Mouse (Mus musculus) G1E (cell line): ENCODE measurements around the gene 1700003E16Rik. TPM values are rescaled to one million over a fixed set of nuclear protein-coding genes. Genes with fewer than 3 reads are reported as not detected.

Experiments used
- ATAC-seq: 2 replicates; pipeline ENCODE4 v1.8.0; 2016; ENCODE audit warnings: mild to moderate bottlenecking; ENCODE audit not compliant: insufficient number of reproducible peaks, poor library complexity, low FRiP score, severe bottlenecking; ENCODE audit errors: extremely low read depth
- DNase-seq: peaks from one replicate; pipeline ENCODE4 v3.0.0; 2012; ENCODE audit warnings: low spot score
- H3K27me3 ChIP-seq: 2 replicates; pipeline ENCODE4 v1.6.1; 2012; ENCODE audit warnings: mild to moderate bottlenecking, low read length, inconsistent platforms; ENCODE audit not compliant: insufficient read depth
- H3K36me3 ChIP-seq: replicated peaks from 2 replicates; pipeline ENCODE3; 2012; ENCODE audit warnings: mild to moderate bottlenecking, inconsistent platforms
- H3K4me1 ChIP-seq: 2 replicates; pipeline ENCODE4 v1.6.1; 2012; ENCODE audit warnings: low read depth, low read length, inconsistent platforms, mixed read lengths; ENCODE audit not compliant: insufficient read depth
- H3K4me3 ChIP-seq: 2 replicates; pipeline ENCODE4 v1.5.1; 2012; ENCODE audit warnings: low read depth, mild to moderate bottlenecking, inconsistent platforms, low read length, moderate library complexity, mixed read lengths
- H3K9me3 ChIP-seq: replicated peaks from 2 replicates; pipeline ENCODE4 v1.6.1; 2012; ENCODE audit warnings: inconsistent platforms
- CTCF ChIP-seq: IDR thresholded peaks from 2 replicates; pipeline ENCODE4 v1.5.1; 2012; ENCODE audit warnings: low read depth, low read length, inconsistent platforms, mixed read lengths
- GATA1 ChIP-seq: IDR thresholded peaks from 2 replicates; pipeline ENCODE4 v1.6.1; 2012; ENCODE audit warnings: borderline replicate concordance, low read length, inconsistent platforms, mixed read lengths
- GATA2 ChIP-seq: IDR thresholded peaks from 2 replicates; pipeline ENCODE4 v1.6.1; 2012; ENCODE audit warnings: low read depth, low read length, inconsistent platforms, borderline replicate concordance
- POLR2AphosphoS5 ChIP-seq: IDR thresholded peaks from 2 replicates; pipeline ENCODE4 v1.6.1; 2012; ENCODE audit warnings: low read depth, low read length, inconsistent platforms; ENCODE audit not compliant: insufficient replicate concordance
- TAL1 ChIP-seq: conservative IDR thresholded peaks from 2 replicates; pipeline ENCODE4 v1.6.1; 2012; ENCODE audit warnings: low read depth, low read length, inconsistent platforms, mixed read lengths
- polyA plus RNA-seq: library from polyadenylated mRNA; stranded (reverse); fragments of >175 nt; gene quantifications from 2 replicates; pipeline ENCODE4 v1.2.3, GENCODE M21; 2012
- total RNA-seq, 2 experiments: library from RNA; stranded (forward) in 1 of 2; stranded (reverse) in 1 of 2; fragments of 200-1000 nt in 1 of 2; fragments of >200 nt in 1 of 2; fragmentation: Nextera tagmentation in 1 of 2; gene quantifications; 2 replicates each; pipeline ENCODE4 v1.2.3; 2014 to 2017

1700003E16Rik gene
- total and polyA plus RNA-seq, 3 experiments: 0.16 TPM; not detected in 2

- TF ChIP-seq POLR2AphosphoS5: no peak
- no peak for TF ChIP-seq TAL1
- no peak for TF ChIP-seq GATA2
- H3K9me3 ChIP-seq: no peaks in the 10 kb centered on the region
- no peaks in the 10 kb centered on the region for H3K27me3 ChIP-seq
- peaks cover 16% of the 10 kb centered on the region for H3K4me1 ChIP-seq
- no peak for DNase-seq
- peaks cover 74% of the 10 kb centered on the region for H3K36me3 ChIP-seq
- no peak overlapping the region for H3K4me3 ChIP-seq
- no peak for ATAC-seq
Observed at GRCm38 (mm10) chr6:83179390-83180117, 23.4 kb downstream of the 1700003E16Rik start.

GRCm38 (mm10) chr6:83180605-83181004 lies 24.4 kb downstream of the 1700003E16Rik start:
- H3K4me3 ChIP-seq: no peak overlapping the region
- H3K4me1 ChIP-seq: peaks cover 16% of the 10 kb centered on the region
- no peaks in the 10 kb centered on the region for H3K9me3 ChIP-seq
- H3K36me3 ChIP-seq: peaks cover 80% of the 10 kb centered on the region
- no peak for DNase-seq
- TF ChIP-seq GATA1 (no peak), CTCF (no peak), GATA2 (no peak), POLR2AphosphoS5 (no peak)
- H3K27me3 ChIP-seq: no peaks in the 10 kb centered on the region
- ATAC-seq: no peak

- no peak for ATAC-seq
- TF ChIP-seq CTCF (no peak), POLR2AphosphoS5 (no peak), GATA2 (no peak), GATA1 (no peak), TAL1 (no peak)
- Histone ChIP-seq H3K4me1 (peaks cover 7% of the 10 kb centered on the region), H3K36me3 (peaks cover 92% of the 10 kb centered on the region), H3K27me3 (no peaks in the 10 kb centered on the region), H3K9me3 (no peaks in the 10 kb centered on the region), H3K4me3 (no peak overlapping the region)
- DNase-seq: no peak
Observed at GRCm38 (mm10) chr6:83184858-83185435, 28.7 kb downstream of the 1700003E16Rik start.

- DNase-seq (no peak), ATAC-seq (no peak)
- Histone ChIP-seq H3K9me3 (no peaks in the 10 kb centered on the region), H3K4me1 (peaks cover 7% of the 10 kb centered on the region; the same call in 1 of the 2 replicates), H3K36me3 (peaks cover 95% of the 10 kb centered on the region), H3K4me3 (no peak overlapping the region), H3K27me3 (no peaks in the 10 kb centered on the region)
- TF ChIP-seq GATA2 (no peak), GATA1 (no peak), TAL1 (no peak), POLR2AphosphoS5 (no peak), CTCF (no peak)
Observed at GRCm38 (mm10) chr6:83185895-83186861, 30.0 kb downstream of the 1700003E16Rik start.

GRCm38 (mm10) chr6:83186946-83187345 lies 30.7 kb downstream of the 1700003E16Rik start:
- no peak for ATAC-seq
- Histone ChIP-seq H3K4me3 (no peak overlapping the region), H3K27me3 (no peaks in the 10 kb centered on the region), H3K36me3 (peaks cover 100% of the 10 kb centered on the region), H3K4me1 (peaks cover 7% of the 10 kb centered on the region; the same call in 1 of the 2 replicates), H3K9me3 (no peaks in the 10 kb centered on the region)
- TF ChIP-seq CTCF (no peak), TAL1 (no peak), GATA1 (no peak), POLR2AphosphoS5 (no peak), GATA2 (no peak)
- no peak for DNase-seq

GRCm38 (mm10) chr6:83193571-83193970 lies 37.4 kb downstream of the 1700003E16Rik start:
- Histone ChIP-seq H3K9me3 (no peaks in the 10 kb centered on the region), H3K36me3 (peaks cover 100% of the 10 kb centered on the region), H3K4me1 (no peaks in the 10 kb centered on the region; the same call in 1 of the 2 replicates), H3K4me3 (no peak overlapping the region), H3K27me3 (no peaks in the 10 kb centered on the region)
- no peak for ATAC-seq
- no peak for TF ChIP-seq CTCF
- TF ChIP-seq POLR2AphosphoS5: no peak
- no peak for TF ChIP-seq GATA2
- TF ChIP-seq TAL1: no peak
- DNase-seq: no peak
